Mouse (Mus musculus): ENCODE measurements around the gene Nfe2. TPM values are rescaled to one million over a fixed set of nuclear protein-coding genes. Genes with fewer than 3 reads are reported as not detected.

Gene Nfe2
- polyA plus RNA-seq, 1 experiment from 2014 or later, result 7.3 TPM

DNA sequence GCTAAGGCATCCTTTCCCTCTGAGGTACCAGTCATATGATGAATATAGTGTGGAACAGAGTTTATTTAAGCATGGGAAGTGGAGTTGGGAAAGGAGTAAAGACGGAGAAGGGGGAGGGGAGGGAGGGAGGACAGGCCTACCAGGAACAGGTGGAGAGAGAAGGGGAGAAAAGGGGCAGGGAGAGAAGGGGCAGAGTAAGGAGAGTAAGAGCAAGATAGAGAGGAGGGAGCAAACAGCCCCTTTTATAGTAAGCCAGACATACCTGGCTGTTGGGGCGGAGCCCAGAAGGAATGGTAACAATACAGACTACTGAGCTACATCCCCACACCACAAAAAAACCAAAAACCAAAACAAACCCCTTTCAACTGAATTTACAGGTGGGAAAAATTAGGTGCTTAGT is 42.2 kb downstream of the Nfe2 start:
- WGBS, result 24% methylated on average over 2 of the region's 2 CpGs
- Histone ChIP-seq H3K27me3 (ENCODE audit: insufficient read depth, poor library complexity, severe bottlenecking) (no peaks in the 10 kb centered on the region), H3K4me1 (replicated peaks) (peaks cover 40% of the 10 kb centered on the region), H3K36me3 (peaks cover 38% of the 10 kb centered on the region), H3K9me3 (no peaks in the 10 kb centered on the region), H3K4me3 (peak overlapping the region; percentile 50), H3K27ac (peak overlapping the region; percentile 89)
- DNase-seq (ENCODE audit: low spot score), result peak; percentile 3

- Histone ChIP-seq H3K27me3 (ENCODE audit: insufficient read depth, poor library complexity, severe bottlenecking) (no peaks in the 10 kb centered on the region), H3K27ac (peak overlapping the region; percentile 89), H3K4me3 (peak overlapping the region; percentile 50), H3K4me1 (replicated peaks) (peaks cover 40% of the 10 kb centered on the region), H3K36me3 (peaks cover 40% of the 10 kb centered on the region), H3K9me3 (no peaks in the 10 kb centered on the region)
- DNase-seq (ENCODE audit: low spot score), result peak; percentile 93
- under 1% methylated on average over 15 of the region's 15 CpGs for WGBS
Observed at GRCm38 (mm10) chr15:103214971-103215907, 43.0 kb downstream of the Nfe2 start.

GRCm38 (mm10) chr15:103214149-103214548 is 44.1 kb downstream of the Nfe2 start:
- peaks cover 40% of the 10 kb centered on the region for H3K4me1 ChIP-seq (replicated peaks)
- peak overlapping the region; percentile 89 for H3K27ac ChIP-seq
- peaks cover 44% of the 10 kb centered on the region for H3K36me3 ChIP-seq
- H3K9me3 ChIP-seq, result no peaks in the 10 kb centered on the region
- WGBS, result 37% methylated on average over 2 of the region's 2 CpGs
- peak overlapping the region; percentile 50 for H3K4me3 ChIP-seq
- no peaks in the 10 kb centered on the region for H3K27me3 ChIP-seq (ENCODE audit: insufficient read depth, poor library complexity, severe bottlenecking)
- peak; percentile 5 for DNase-seq (ENCODE audit: low spot score)

DNA sequence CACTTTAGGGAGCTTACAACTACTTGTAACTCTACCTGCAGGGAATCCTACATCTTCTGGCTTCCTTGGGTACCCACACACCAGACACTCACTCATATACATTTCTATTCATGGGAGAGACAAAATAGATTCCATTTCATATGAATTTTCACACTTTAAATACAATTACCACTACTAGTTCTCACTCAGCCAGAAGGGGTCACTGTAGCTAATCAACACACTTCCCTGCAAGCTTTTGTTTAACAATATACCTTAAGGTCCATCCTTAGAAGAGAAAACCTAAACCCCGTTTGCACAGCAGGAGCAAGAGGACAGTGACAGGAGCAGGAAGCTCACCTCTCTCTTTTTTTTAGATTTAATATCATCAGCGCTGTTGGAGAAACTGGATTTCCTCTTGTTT is 53.0 kb downstream of the Nfe2 start:
- H3K4me3 ChIP-seq, result no peak overlapping the region
- no peak overlapping the region for H3K27ac ChIP-seq
- H3K4me1 ChIP-seq (replicated peaks), result no peaks in the 10 kb centered on the region
- no peaks in the 10 kb centered on the region for H3K27me3 ChIP-seq (ENCODE audit: insufficient read depth, poor library complexity, severe bottlenecking)
- peaks cover 100% of the 10 kb centered on the region for H3K36me3 ChIP-seq
- DNase-seq (ENCODE audit: low spot score), result no peak
- H3K9me3 ChIP-seq, result no peaks in the 10 kb centered on the region
- 76% methylated on average over 2 of the region's 2 CpGs for WGBS

DNA sequence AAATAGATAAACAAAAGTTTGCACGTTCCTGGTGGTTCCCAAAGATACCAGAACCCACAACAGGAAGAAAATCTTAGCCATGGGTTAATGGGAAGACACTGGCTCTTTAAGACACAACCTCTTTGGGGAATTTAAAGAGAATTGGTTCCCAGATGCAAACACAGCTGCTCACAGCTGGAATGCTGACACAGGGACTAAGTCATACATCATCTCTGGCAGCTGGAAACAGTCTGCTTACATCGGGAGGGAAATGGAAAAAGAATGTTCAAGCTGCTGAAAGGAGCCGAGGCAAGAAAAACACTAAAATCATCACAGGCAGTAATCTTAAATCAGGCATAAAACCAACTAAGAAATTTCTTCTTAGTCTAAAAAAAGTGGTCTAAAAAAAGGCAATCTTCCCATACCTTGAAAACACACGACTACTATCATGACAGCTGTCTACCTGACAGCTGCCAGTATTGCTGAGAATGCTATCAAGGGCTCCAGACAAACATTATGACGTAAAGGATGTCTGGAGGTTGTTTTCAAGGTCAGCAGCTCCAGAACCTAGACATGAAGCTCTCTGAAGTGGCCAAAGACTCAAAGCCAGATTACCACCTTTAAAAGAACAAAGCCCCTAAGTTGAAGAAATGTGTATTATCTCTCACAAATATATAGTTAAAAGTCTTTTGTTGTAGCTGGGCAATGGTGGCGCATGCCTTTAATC is 56.0 kb downstream of the Nfe2 start:
- 72% methylated on average over 6 of the region's 6 CpGs for WGBS
- H3K36me3 ChIP-seq, result peaks cover 100% of the 10 kb centered on the region
- H3K9me3 ChIP-seq, result no peaks in the 10 kb centered on the region
- H3K27ac ChIP-seq, result no peak overlapping the region
- no peaks in the 10 kb centered on the region for H3K27me3 ChIP-seq (ENCODE audit: insufficient read depth, poor library complexity, severe bottlenecking)
- H3K4me3 ChIP-seq, result no peak overlapping the region
- no peaks in the 10 kb centered on the region for H3K4me1 ChIP-seq (replicated peaks)
- DNase-seq (ENCODE audit: low spot score), result no peak

MicroRNA genes within 50 kb of the gene (microRNA counts, 519-probe panel; counts per million panel counts)
- microRNA mmu-miR-148b, result 3,546 counts per million, percentile 85 among the panel's probes with 10 or more counts

Other genes with a start within 250 kb of the Nfe2 start
- 1.5 and 29.6 TPM in 2 replicates for gene Hoxc4, start 239.5 kb downstream of the Nfe2 start, polyA plus RNA-seq (2016; fragmentation: Nextera tagmentation; extraction: Ambion mirVana)
- gene Smug1, start 91.3 kb downstream of the Nfe2 start, polyA plus RNA-seq (2016; fragmentation: Nextera tagmentation; extraction: Ambion mirVana), result 24.3 TPM in 2 replicates
- gene Cbx5, start 18.6 kb downstream of the Nfe2 start, polyA plus RNA-seq (2016; fragmentation: Nextera tagmentation; extraction: Ambion mirVana), result 157 and 186 TPM in 2 replicates
- gene Hnrnpa1, start 18.0 kb downstream of the Nfe2 start, polyA plus RNA-seq (2016; fragmentation: Nextera tagmentation; extraction: Ambion mirVana), result 1,344 and 1,669 TPM in 2 replicates
- 288 and 299 TPM in 2 replicates for gene Copz1, start 14.3 kb upstream of the Nfe2 start, polyA plus RNA-seq (2016; fragmentation: Nextera tagmentation; extraction: Ambion mirVana)
- gene Gpr84, start 52.2 kb upstream of the Nfe2 start, polyA plus RNA-seq (2016; fragmentation: Nextera tagmentation; extraction: Ambion mirVana), result 0.31 and 0.36 TPM in 2 replicates
- gene Zfp385a, start 81.7 kb upstream of the Nfe2 start, polyA plus RNA-seq (2016; fragmentation: Nextera tagmentation; extraction: Ambion mirVana), result 24.9 and 26.3 TPM in 2 replicates
- 23.5 and 23.8 TPM in 2 replicates for gene Itga5, start 108.4 kb upstream of the Nfe2 start, polyA plus RNA-seq (2016; fragmentation: Nextera tagmentation; extraction: Ambion mirVana)
- not detected in 2 replicates for gene Gtsf1, start 172.1 kb upstream of the Nfe2 start, polyA plus RNA-seq (2016; fragmentation: Nextera tagmentation; extraction: Ambion mirVana)
- not detected in 2 replicates for gene Gtsf2, start 190.1 kb upstream of the Nfe2 start, polyA plus RNA-seq (2016; fragmentation: Nextera tagmentation; extraction: Ambion mirVana)
- gene Nckap1l, start 195.4 kb upstream of the Nfe2 start, polyA plus RNA-seq (2016; fragmentation: Nextera tagmentation; extraction: Ambion mirVana), result 1.9 and 2.7 TPM in 2 replicates
- gene Pde1b, start 244.6 kb upstream of the Nfe2 start, polyA plus RNA-seq (2016; fragmentation: Nextera tagmentation; extraction: Ambion mirVana), result 26.8 and 44.9 TPM in 2 replicates